Mouse (Mus musculus) frontal cortex, postnatal 36 days (tissue): ENCODE results near the gene Cstad.

ENCODE experiments used
- DNase-seq, 2 experiments: peaks; one replicate each; pipeline ENCODE4 v3.0.0; 2022; ENCODE audit warnings: low spot score in 2 of 2

Gene Cstad

DNA sequence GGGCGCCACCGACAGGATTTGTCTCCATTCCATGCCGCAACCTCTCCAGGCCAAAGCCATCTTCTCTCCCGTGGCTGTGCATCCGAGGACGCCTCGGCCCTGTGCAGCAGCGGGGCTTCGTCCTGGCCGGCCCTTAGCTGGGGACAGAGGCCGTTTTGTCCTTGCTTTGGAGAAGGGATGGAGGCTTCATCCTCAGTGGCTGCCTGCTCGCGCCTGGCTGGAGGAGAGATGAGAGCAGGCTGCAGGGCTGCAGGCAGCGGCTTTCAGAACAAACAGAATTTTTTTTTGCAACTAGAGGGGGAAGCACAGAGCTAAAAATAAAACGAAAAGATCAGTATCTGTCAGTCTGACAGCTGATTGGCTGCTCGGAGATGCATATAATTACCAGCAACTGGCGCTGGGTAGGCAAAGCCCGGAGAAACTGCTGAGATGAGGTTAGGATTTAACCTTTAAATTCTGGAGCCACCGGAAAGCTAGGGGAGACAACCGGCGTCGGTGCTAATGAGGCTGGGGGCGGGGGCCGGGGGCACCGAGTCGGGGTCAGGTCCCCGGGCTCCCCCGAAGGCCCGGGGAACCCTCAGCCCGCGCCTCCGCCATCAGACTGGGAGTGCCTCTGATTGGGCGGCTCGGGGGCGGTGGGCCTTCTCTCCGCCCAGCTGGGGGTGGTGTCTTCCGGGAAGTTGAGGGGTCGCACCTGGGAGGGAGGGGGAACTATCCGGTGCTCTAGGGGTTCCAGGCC lies at the start of gene Cstad:
Gene Cstad, plus strand, starts transcription at position 400 of the 739 bp plus-strand sequence.
- DNase-seq, result peak; percentile 82

DNA sequence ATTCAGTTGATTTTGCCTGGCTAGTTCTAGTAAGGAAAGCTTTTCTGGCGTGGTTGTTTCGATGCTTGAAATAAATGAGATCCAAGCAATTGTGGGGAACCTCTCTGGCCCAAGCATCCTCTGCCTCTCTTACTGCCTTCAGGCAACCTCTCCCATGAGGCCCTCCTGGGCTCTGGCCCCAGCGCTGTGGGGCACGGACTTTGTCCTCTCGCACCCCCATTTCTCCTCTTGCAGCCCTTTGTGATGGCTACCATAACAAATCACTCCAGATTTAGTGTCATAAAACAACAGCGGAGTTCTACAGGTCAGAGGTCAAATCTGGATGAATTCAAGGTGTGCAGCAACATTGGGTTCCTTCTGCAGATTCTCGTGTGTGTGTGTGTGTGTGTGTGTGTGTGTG lies 49.1 kb upstream of the Cstad start:
- DNase-seq, result no peak

DNA sequence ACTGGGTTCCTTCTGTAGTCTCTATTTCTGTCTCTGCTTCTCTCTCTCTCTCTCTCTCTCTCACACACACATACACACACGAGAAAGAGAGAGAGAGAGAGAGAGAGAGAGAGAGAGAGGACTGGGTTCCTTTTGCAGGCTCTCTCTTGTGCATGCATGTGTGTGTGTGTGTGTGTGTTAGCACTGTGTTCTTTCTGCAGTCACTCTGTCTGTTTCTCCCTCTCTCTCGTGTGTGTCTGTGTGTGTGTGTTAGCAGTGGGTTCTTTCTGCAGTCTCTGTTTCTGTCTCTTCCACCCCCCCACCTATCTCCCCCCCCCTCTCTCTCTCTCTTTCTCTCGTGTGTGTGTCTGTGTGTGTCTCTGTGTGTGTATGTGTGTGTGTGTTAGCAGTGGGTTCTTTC lies 48.6 kb upstream of the Cstad start:
- DNase-seq, result no peak

DNA sequence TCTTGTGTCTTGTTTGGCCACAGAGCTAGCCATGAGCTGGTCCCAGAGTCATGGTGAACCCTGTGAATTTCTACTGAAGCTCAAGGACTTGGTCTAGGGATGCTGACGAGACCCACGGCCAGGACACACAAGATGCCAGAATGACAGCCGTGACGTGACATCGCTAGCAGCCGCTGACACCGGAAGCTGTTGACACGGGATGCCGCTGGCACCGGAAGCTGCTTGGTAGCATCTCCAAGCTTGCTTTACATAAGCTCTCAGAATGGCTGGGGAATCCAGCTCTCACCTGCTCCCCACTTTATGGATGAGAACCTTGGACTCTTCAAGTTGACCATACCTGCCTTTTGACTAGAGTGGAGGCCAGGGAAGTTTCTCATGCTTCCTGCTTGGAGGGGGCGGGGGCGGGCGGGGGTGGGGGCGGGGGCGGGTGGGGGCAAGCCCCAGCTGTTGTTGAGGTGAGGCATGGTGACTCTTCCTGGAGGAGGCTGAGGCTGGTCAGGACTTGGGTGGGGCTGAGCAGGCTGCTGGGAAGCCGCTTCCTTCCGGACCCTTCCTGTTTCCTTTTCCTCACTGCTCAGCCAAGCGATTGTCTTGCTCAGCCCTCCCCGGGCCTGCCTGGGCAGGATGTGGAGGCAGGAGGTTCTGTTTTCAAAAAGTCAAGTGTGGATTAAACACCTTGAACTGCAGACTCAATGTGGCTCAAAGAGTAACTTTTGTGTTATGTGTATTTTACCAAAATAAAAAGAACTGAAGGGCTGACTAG lies 47.2 kb upstream of the Cstad start:
- no peak for DNase-seq

DNA sequence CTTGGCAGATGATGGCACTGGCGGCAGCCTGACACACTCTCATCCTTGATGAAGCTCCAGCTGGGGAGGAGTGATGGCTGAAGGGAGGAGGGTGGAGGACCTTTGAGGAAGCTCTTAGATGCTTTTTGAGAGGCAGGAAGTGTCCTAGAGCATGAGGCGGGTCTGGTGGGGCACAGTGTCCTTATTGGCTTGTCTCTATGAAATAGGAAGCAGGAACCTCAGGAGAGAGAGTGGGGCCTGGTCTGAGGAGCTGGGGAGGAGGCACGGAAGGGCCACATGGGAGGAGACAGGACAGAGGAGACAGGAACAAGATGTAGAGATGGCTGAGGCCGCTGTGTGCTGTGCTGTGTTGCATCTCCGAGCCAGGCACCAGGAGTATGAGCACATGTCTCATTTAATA lies 43.3 kb upstream of the Cstad start:
- no peak for DNase-seq

DNA sequence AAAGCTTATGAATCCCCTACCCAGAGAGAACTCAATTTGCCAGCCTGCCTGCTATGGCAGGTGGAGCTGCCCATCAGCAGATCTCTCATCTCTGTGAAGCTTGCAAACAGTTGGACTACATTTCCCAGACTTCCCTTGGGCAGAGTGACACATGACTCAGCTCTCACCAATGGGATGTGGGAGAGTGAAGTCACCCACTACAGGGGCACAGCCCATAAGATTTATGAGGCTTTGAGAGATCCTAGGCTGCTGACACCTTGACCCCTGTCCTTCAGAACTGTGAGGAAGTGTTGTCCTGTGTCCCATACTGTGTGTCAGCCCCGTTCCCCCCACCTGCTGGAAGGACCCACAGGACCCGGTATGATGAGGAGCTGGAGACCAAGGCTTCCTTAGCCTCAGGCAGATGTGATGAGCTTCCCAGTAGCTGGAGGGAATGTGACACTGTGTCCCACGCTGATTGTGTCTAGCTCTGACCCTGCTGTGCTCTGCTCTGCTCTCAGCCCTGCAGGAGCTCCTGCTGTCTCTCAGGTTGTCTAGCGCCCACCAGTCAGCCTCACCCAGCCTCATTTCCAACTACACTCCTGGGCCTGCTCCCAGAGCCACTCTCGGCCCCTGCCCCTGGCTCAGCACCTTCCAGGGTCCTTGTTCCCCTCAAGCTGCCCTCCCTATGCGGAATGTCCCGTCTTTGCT lies 40.8 kb upstream of the Cstad start:
- peak; percentile 67 to 83 for DNase-seq

DNA sequence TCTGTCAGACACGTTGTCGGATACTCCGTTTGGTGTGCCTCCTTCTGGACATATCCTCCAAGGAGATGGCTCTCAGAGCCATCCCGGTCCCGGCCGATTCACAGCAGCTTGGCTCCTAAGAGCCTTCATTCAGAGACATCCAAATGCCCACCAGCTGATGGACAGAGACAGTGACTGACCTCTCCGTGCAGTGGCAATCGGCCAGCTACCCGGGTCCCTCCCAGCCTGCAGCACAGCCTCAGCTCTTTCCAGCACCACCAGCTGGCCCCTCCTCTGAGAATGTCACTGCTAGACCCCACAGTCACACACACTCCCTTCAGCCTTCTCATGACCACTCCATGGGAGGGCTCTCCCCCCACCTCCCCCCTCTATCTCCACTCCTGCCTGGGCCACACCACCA lies 39.6 kb upstream of the Cstad start:
- DNase-seq, result no peak

DNA sequence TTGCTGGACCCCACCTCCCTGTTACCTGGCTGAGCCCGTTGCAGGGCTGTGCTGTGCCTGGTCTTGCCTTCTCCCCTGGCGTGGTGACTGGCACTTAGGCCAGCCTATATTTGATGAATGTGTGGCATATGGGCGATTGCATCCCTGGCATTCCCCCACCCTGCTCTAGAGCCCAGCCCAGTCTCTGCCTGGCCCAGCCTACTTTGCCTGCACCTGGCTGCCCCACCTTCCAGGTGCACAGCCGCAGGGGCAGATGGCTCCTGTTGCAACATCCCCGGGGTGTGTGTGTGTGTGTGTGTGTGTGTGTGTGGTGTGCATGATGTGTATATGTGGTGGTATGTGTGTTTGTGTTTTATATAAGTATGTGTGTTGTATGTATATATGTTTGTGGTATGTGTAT lies 38.3 kb upstream of the Cstad start:
- no peak for DNase-seq

DNA sequence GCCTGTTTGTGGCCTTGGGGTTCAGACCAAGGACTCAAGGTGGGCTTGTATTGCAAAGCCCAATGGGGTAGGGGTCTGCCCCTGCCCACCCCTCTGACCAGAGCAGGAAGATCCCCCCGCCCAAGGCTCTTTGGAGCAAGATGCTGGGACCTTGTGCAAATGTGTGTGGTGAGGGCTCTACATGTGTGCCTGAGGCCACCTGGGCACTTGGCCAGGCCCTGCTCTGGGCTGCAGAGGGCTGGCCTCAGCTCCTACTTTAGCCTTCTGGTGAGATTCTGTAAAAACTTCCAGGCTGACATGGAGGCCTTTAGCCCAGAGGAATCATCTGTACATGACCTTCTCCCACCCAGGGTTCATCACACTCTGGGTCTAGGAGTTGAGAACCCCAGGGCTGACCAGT lies 35.3 kb upstream of the Cstad start:
- DNase-seq, result no peak

DNA sequence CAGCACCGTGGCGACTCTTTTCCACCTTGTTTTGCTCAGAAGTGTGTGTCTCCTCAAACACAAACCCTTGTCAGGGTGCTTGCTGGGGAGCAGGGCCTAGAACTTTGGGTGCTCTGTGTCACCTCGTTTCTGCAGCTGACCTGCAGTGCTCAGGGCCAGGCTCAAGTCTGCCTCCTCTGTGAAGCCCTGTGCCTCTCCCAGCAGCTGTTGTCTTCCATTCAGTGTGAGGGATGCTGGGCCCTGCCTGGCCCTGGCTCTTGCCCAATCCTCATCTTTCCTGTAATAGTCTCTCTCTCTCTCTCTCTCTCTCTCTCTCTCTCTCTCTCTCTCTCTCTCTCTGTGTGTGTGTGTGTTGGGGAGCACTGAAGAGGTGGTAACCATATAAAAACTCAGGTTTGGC lies 32.3 kb upstream of the Cstad start:
- no peak for DNase-seq

DNA sequence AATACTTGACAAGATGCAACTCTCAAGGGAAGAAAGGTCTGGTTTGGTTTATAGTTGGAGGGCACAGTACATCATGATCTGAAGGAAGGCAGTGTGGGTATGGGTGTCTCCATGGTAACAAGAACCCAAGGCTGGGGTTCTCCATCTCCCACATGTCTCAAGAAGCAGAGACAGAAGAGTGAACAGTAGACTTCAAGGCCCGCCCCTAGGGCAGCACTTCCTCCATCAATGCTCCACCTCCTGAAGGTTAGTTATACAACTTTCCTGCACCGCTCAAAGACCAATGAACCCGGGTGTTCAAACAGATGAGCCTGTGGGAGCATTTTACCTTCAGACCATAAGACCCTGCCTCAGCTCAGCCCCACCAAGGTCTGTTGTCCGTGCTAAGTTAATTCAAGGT lies 23.2 kb upstream of the Cstad start:
- DNase-seq, result no peak

DNA sequence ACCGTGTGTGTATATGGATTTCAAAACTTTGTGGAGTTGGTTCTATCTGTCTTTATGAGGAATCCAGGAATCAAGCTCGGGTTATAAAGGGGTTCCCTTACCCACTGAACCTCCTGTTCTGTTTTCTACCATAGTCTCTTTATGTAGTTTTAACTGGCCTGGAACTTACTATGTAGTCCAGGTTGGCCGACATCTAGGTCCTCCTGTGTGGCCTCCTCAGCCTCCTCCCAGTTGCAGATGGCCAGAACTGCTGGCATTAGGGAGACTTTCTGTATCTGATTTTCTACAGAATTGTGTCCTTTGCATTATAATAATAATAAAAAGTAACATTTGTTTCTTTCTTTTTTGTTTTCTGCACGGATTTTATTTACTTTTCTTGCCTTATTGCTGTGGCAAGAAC lies 21.3 kb upstream of the Cstad start:
- no peak for DNase-seq

DNA sequence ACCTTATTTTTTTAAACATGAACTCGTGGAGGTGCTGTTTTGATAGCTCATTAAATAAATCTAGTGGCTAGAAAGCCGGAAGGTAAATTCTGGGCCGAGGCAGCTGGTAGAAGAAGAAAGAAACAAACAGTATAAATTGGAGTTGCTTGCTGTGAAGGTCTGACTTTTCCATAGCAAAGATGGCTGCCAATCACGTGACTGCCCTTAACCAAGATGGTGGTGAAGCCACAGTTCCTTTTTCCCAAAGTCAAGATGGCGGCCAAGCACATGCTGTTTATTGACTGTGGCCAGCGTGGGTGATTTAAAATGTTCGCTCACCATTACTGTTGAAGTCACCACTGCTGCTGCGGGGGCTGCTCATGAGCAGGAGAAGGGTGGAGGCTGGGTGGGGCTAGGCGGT lies 17.8 kb upstream of the Cstad start:
- no peak for DNase-seq

DNA sequence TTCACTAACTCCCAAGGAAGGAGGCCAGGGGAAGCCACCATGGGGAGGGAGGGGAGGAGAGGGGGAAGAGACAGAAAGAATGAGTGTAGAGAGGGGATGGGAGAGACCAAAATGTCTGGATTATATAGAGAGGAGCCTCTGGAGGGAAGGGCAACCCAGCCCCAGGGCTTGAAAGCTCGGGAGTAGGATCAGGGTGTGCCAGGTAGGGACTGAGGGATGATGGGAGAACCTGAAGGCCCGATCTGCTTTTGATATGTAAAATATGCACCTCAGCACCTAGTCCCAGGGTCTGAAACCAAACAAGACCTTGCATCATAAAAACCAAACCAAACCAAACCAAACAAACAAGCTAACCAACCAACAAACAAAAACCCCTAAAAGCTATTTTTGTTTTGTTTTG lies 16.8 kb upstream of the Cstad start:
- no peak for DNase-seq

DNA sequence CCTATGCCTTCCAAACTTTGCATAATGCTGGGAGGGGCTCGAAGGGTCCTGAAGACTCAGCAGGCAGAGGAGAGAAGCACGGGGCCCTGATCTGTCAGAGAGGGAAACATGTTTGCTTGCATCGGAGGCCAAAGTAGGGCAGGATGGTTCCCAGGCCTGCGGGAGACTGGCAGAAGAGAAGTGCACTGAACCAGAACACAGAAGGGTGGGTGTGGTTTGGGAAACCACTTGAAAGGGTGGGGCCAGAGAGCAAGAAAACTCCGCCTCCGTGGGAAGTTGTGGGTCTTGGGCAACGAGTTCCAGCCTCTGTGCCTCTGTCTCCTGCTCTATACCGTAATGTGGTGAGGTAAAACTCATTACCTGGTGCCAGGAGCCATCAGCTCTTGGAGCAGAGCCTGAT lies 7.7 kb upstream of the Cstad start:
- DNase-seq, result no peak

DNA sequence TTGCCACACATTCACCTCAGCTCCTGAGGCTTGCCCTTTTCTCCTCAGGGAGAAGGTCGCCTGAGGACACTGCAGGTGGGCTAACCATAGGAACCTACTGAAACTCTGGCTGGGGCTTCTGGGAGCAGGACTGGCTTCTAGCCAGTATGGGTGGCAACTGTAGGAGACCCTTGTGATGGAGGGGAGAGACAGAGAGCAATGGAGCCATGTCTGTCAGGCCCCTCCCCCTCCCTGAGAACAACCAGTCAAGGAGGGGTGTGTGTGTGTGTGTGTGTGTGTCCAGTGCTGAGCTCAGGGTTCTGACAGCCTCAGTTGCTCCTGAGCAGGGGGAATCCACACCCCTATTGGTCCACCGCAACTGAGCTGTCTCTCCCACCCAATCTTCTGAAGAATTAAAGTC lies 7.2 kb upstream of the Cstad start:
- no peak for DNase-seq

DNA sequence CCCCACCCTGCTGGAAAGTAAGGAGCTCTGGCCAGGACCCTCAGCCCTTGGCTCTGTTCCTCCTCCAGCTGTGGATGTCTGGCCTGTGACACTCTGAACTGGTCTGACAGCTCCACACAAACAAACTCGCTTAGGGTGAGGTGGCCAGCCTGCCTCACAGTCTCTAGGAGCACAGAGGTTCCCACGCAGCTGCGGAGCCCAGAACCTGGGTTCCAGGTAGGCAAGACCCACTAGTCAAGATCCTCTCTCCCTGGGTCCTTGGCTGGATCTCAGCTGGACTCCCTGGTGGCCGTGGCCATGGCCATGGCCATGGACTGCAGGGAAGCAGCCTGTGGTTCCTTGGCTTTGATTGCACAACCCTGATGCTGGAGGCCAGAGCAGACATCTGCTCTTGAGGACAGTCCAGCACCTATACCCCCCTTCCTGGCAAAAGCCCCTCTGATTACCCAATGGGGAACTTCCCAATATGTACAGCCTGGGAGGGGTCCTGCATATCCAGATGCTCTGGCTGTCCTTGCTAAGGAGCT lies 5.8 kb upstream of the Cstad start:
- DNase-seq, result no peak

DNA sequence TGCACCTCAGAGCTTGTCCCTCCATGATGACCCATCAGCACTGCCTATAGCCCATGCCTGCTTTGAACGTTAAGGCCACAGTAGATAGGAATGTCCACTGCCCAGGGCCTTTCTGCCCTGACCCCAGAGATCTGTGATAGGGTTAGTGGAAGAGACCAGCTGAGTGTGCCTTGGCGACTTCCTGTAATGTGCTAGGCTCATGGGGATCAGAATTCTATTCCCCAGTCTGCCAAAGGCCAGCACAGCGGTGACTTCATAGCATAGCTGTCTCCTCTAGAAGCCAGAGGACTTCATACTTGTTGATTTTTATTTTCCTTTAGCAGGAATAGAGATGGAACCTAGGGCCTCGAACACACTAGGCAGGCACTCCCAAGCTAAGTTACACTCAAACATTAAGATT lies 5.1 kb upstream of the Cstad start:
- DNase-seq, result no peak

DNA sequence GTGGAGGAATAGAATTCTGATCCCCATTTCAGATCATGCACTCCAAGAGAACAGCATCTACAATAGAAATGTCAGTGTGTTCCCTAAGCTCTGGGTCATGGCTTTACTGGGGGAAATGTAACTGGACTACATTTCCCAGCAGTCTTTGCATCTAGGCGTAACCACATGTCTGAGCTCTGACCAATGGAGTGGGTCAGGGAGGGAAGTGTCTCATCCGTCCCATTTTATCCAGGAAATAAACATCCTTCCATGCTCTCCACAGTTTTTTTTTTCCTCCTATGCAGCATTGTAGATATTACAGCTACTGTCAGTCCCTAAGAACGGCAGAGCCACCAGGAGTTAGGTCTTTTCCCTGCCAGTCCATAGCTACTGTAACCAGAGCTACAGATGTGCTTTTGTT lies 3.9 kb upstream of the Cstad start:
- DNase-seq, result peak in 1 of 2 experiments; percentile 76

DNA sequence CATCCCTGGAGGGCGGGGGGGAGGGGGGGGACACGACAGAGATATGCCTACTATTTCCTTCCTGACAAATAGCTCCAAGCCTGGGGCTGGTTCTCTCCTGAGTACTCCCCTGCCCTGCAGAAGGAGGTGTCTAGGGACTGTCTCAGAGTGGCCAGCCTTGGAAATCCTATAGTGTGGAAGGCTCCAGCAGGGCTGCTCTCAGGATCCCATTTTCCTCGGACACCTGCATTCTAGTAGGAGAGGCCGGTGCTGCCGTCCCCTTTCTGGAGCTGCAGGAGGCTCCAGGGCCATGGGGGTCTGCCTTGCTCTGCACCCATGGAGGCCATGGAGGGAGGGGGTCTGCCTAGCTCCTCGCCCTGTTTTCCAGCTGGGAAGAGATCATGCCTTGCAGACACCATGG lies 2.4 kb upstream of the Cstad start:
- no peak for DNase-seq

DNA sequence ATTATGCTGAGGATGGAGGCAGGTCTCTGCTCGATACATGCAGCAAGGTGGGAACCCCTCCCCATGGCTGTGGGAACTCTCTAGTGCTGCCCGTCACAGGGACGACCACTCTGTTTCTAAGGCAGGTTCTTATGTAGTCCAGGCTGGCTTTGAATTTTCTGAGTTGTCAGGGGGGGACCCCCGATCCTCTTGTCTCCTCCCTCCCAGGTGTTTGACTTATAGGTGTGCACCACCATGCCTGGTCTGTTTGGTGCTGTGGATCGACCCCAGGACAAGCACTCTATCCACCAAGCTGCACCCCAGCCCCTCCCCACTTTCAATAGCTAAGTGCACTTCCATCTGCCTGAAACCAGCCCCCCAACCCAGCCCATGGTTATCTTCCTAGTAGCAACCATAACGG lies 1.9 kb upstream of the Cstad start:
- no peak for DNase-seq

DNA sequence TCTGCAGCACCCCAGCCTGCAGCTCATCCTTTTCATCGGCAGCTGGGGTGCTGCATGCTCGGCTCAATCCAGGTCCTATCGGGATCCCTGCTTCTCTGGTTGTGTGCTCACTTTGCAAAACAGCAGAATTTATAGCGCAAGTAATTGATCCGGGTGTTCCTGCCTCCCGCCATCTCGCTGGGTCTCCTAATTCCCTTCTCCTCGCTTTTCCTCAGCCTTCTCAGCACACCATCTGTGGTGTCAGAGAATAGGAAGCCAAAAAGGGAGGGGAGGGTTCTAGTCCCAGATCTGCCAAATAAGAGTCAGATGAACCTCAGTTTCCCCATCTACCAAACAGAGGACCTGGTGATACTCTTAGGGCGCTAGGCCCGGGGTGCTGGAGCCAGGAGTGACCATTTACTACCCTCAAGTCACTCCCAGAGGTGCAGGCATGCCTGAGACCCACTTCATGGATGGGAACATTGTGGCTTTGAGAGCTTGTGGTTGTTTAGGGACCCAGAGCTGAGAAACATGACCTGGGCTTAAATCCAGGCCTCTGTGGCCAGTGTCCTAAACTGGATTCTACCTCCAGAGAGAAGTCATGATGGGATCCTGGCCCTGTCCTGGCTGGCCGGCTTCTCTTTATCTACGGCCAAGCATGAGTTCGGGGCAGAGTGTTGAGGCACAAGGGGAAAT lies 1.1 kb upstream of the Cstad start:
- no peak for DNase-seq
